Mouse (Mus musculus): ENCODE data around the gene Ngfr.

DNA sequence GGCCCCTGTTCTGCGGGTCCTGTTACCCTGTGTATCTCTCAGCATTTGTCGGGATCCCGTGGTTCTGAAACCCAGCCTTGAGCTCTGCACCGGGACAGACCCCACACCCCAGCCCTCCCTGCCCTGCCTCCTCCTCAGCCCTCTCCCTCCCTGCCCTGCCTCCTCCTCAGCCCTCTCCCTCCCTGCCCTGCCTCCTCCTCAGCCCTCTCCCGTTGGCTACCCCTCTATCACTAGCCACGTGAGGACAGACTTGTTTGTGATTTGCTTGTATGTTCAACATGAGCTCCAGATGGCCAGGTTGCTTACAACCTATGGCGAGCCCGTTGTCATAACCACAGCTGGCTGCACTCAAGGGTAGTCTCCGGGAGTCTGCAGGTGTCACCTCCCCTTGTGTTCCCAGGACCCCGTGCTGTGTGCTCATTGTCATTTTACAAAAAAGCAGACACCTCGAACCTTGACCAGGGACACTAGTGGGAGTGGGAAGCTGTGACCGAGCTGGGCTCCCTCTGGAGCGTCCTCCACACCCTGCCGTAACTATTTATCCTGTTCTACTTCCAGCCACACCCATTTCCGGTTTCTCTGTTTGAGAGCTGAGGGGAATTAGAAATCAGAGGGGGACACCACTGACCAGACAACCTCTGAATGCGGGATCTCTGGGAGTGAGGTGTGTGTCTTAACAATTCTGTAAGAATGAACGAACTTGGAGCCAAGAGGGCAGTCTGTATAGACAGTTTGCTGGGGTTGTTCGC, 46.7 kb downstream of the Ngfr start:
- TF ChIP-seq POLR2A (IDR thresholded peaks at IDR 0.05; ENCODE audit: insufficient read depth, low read depth, low read length), result no peak
- TF ChIP-seq CTCF (IDR thresholded peaks at IDR 0.05; ENCODE audit: insufficient read depth, low read depth, low read length), result no peak
